Mouse (Mus musculus) liver, embryonic 11.5 days (tissue): ENCODE results near the gene Ift20. TPM values are rescaled to one million over a fixed set of nuclear protein-coding genes. Genes with fewer than 3 reads are reported as not detected.
"Not testable (repeated sequence)": the region's sequence is repeated elsewhere in the genome, so short reads cannot be mapped to it uniquely, and the experiment has no call there.

ENCODE experiments used
- ATAC-seq: fragments of 200-750 bp; cut with Nextera tagmentation; replicated peaks from 2 replicates; pipeline ENCODE4 v1.8.0; 2017; ENCODE audit warnings: moderate number of reproducible peaks, mild to moderate bottlenecking, moderate TSS enrichment, moderate library complexity; ENCODE audit not compliant: low FRiP score
- DNase-seq: peaks from one replicate; pipeline ENCODE4 v3.0.0-alpha.2; 2017; ENCODE audit warnings: low spot score
- H3K27ac ChIP-seq: fragments of 300-500 bp; sonication (generic); 2 replicates; pipeline ENCODE4 v1.5.1; 2014; ENCODE audit warnings: mild to moderate bottlenecking, low read depth, low read length, control low read depth
- H3K27me3 ChIP-seq: fragments of 300-500 bp; sonication (generic); replicated peaks from 2 replicates; pipeline ENCODE4 v1.6.1; 2014; ENCODE audit warnings: low read length, mixed read lengths; ENCODE audit not compliant: control insufficient read depth, insufficient read depth
- H3K36me3 ChIP-seq: fragments of 300-500 bp; sonication (generic); 2 replicates; pipeline ENCODE4 v1.6.1; 2014; ENCODE audit warnings: mild to moderate bottlenecking, low read length, moderate library complexity, mixed read lengths; ENCODE audit not compliant: control insufficient read depth, insufficient read depth
- H3K4me1 ChIP-seq: fragments of 300-500 bp; sonication (generic); replicated peaks from 2 replicates; pipeline ENCODE4 v1.6.1; 2014; ENCODE audit warnings: low read length, mixed read lengths; ENCODE audit not compliant: control insufficient read depth, insufficient read depth
- H3K4me2 ChIP-seq: fragments of 300-500 bp; sonication (generic); 2 replicates; pipeline ENCODE4 v1.6.1; 2014; ENCODE audit warnings: mild to moderate bottlenecking, control low read depth, moderate library complexity
- H3K4me3 ChIP-seq: fragments of 300-500 bp; sonication (generic); 2 replicates; pipeline ENCODE4 v1.5.1; 2014; ENCODE audit warnings: low read depth, low read length, control low read depth
- H3K9ac ChIP-seq: fragments of 300-500 bp; sonication (generic); 2 replicates; pipeline ENCODE4 v1.6.1; 2014; ENCODE audit warnings: low read depth, low read length, control low read depth
- H3K9me3 ChIP-seq: fragments of 300-500 bp; sonication (generic); 2 replicates; pipeline ENCODE4 v1.6.1; 2016; ENCODE audit warnings: low read length, inconsistent platforms, mixed read lengths; ENCODE audit not compliant: control insufficient read depth
- WGBS: fragments of 180-500 bp; shearing (Covaris S2); extraction: QIAGEN DNeasy Blood & Tissue Kit; methylation state at CpG from one replicate; pipeline ENCODE4 v1.1.7; 2014; 5-methylcytosine and 5-hydroxymethylcytosine counted together
- polyA plus RNA-seq: library from polyadenylated mRNA; unstranded; fragments of >200 nt; fragmentation: Nextera tagmentation; extraction: Ambion mirVana; gene quantifications from 2 replicates; pipeline ENCODE4 v1.2.1, GENCODE M21; 2014

Ift20 gene
- polyA plus RNA-seq, 1 experiment from 2014 or later = 114 TPM

DNA sequence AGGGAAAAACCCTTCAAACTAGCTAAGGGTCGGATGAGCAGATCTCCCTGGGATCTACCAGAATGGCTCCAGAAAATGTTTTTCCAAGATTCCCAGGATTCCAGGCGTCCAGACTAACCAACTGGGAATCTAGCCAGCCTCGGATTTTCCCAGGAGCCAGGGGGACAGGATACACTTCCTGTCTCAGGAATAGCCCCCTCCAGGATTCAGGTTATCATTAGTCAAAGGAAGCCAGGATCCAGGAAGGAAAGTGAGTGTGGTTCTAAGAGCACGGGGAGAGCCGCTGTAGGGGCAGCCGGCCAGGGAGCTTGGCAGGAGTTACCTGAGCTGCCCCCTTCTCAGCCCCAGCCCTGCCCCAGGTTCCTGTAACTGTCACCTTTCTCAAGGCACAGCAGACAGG, 5.1 kb upstream of the Ift20 start:
- H3K27me3 ChIP-seq = no peaks in the 10 kb centered on the region
- WGBS = 69% methylated on average over 6 of the region's 6 CpGs
- no peak for DNase-seq

DNA sequence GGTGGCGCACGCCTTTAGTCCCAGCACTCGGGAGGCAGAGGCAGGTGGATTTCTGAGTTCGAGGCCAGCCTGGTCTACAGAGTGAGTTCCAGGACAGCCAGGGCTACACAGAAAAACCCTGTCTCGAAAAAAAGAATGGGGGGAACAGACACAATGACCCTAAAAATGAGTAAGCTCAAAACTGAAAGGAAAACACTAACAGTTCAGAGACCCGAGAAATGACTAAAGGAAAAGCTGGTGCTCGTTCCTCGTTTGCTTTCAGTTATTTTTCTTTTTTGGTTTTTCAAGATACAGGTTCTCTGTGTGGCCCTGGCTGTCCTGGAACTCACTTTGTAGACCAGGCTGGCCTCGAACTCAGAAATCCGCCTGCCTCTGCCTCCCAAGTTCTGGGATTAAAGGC, 4.6 kb upstream of the Ift20 start:
- H3K27ac ChIP-seq, ATAC-seq: not testable (repeated sequence)

More for the DNA sequence above, 5.1 kb upstream of the Ift20 start:
- H3K27ac ChIP-seq = no peak overlapping the region; the same call in 1 of the 2 replicates
- H3K4me2 ChIP-seq = no peak overlapping the region
- no peak overlapping the region for H3K9ac ChIP-seq
- H3K9me3 ChIP-seq = no peaks in the 10 kb centered on the region
- H3K36me3 ChIP-seq = peaks cover 16% of the 10 kb centered on the region
- ATAC-seq = no peak
- H3K4me1 ChIP-seq = peaks cover 10% of the 10 kb centered on the region; the same call in 1 of the 2 replicates
- no peak overlapping the region for H3K4me3 ChIP-seq

DNA sequence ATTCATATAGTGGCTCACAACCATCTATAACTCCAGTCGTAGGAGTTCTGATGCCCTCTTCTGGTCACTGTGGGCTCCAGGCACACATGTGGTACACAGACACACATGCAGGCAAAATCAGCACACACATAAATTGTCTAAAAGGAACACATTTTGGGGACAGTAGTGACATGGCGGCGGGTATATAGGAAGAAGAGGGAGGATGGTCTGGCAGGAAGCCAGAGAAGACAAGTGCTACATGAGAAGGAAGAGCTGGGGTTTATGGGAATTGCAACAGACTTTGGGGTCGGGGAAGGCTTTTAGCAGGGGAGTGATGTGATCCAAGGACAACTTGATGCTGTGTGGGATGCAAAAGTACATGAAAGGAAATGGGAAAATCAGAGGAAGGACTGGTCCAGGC, 1.6 kb upstream of the Ift20 start:
- H3K27me3 ChIP-seq = no peaks in the 10 kb centered on the region
- H3K27ac ChIP-seq = no peak overlapping the region
- WGBS = 83% methylated on average over 4 of the region's 4 CpGs
- ATAC-seq (no peak), DNase-seq (no peak)
- peaks cover 9% of the 10 kb centered on the region for H3K36me3 ChIP-seq
- H3K4me2 ChIP-seq = peak overlapping the region; percentile 94
- no peak overlapping the region for H3K9ac ChIP-seq
- peak overlapping the region; percentile 83; the same call in 1 of the 2 replicates for H3K4me3 ChIP-seq
- H3K9me3 ChIP-seq = no peaks in the 10 kb centered on the region
- H3K4me1 ChIP-seq = peaks cover 19% of the 10 kb centered on the region; the same call in 1 of the 2 replicates

More for the DNA sequence above, 4.6 kb upstream of the Ift20 start:
- not testable (repeated sequence) for H3K9ac ChIP-seq, H3K9me3 ChIP-seq, H3K27me3 ChIP-seq, H3K4me2 ChIP-seq, H3K4me3 ChIP-seq, H3K4me1 ChIP-seq, DNase-seq
- H3K36me3 ChIP-seq = peaks cover 16% of the 10 kb centered on the region
- WGBS = 84% methylated on average over 10 of the region's 10 CpGs

DNA sequence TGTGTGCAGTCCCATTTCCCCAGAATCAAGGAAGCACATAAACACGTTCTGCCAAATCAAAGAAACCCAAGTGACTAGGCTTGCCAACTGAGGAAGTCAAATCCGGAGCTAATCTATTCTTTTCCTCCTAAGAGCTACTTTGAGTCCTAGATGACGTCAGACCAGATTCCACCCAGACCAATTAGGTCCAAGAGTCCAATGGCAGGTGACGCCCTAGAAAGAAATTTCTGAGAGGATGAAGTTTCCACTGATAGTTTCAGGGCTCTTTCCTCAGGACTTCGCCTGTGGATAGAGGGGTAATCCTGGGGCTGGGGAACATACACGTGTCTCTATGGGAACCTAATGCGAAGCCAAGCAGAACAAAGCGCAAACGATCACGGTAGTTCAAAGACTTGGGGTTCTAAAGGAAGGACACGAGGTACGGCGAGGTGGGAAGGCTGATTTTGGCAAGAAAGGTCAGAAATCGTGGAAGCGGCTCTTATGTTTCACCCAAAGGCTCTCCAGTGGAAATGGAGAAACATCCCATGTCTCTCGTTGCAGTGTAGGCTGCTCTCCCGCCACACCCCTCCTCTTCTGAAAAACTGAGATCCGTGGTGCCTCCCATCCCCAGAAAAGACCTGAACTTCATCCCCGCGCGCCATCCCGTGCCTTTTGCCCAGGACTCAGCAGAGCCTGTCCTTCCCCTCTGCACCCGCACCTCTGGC, 633 bp upstream of the Ift20 start:
- Histone ChIP-seq H3K27ac (peak overlapping the region; percentile 72), H3K9ac (peak overlapping the region; percentile 60), H3K4me2 (peak overlapping the region; percentile 94), H3K27me3 (no peaks in the 10 kb centered on the region), H3K4me3 (peak overlapping the region; percentile 83), H3K4me1 (peaks cover 19% of the 10 kb centered on the region; the same call in 1 of the 2 replicates), H3K9me3 (no peaks in the 10 kb centered on the region), H3K36me3 (peaks cover 5% of the 10 kb centered on the region; the same call in 1 of the 2 replicates)
- ATAC-seq (no peak), DNase-seq (peak; percentile 42)
- under 1% methylated on average over 23 of the region's 23 CpGs for WGBS

DNA sequence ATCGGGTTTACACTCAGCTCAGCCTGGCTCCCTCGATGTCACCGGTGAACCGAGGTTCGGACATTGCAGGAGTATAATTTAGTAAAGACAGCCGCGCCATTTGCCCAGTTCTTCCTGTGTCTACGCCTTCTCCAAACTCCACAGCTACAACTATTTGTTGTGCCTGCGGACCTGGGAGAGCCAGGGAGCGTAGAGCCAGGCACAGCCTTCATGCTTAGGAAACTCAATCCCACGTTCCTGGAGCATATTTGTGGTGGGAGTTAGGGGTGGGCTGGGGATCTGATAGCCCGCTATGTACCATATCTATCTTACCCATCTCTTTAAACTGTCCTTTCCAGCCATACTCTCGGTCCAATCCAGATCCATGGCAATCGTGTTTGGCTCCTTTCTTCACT, 526 bp downstream of the Ift20 start:
- peak overlapping the region; percentile 94 for H3K4me2 ChIP-seq
- ATAC-seq = peak; percentile 2; the same call in 1 of the 2 replicates

DNA sequence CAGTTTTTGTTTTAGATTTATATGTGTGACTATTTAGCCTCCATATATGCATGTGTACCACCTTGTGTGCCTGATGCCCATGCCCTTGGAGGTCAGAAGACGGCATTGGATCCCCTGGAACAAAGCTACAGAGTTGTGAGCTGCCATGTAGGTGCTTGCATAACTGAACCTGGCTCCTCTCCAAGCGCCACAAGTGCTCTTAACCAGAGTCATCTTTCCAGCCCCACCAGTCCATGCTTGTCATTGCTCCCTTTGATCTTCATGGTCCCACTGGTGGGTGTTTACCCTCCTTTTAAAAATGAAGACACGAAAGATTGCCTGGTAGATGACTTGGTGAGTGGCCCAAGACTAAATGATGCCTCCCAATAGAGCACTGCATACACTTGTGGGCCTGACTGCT, 4.2 kb downstream of the Ift20 start:
- Histone ChIP-seq H3K27ac (no peak overlapping the region), H3K36me3 (peaks cover 18% of the 10 kb centered on the region), H3K4me1 (peaks cover 15% of the 10 kb centered on the region), H3K4me3 (no peak overlapping the region), H3K9ac (no peak overlapping the region), H3K9me3 (no peaks in the 10 kb centered on the region), H3K27me3 (no peaks in the 10 kb centered on the region), H3K4me2 (no peak overlapping the region)
- no peak for ATAC-seq
- no peak for DNase-seq
- WGBS = 87% methylated on average over 3 of the region's 3 CpGs

More for the DNA sequence above, 526 bp downstream of the Ift20 start:
- peak overlapping the region; percentile 83 for H3K4me3 ChIP-seq
- H3K36me3 ChIP-seq = peaks cover 8% of the 10 kb centered on the region
- no peak for DNase-seq
- peak overlapping the region; percentile 93 for H3K9ac ChIP-seq
- no peaks in the 10 kb centered on the region for H3K27me3 ChIP-seq
- H3K4me1 ChIP-seq = peaks cover 19% of the 10 kb centered on the region; the same call in 1 of the 2 replicates
- 2% methylated on average over 14 of the region's 14 CpGs for WGBS
- H3K9me3 ChIP-seq = no peaks in the 10 kb centered on the region
- H3K27ac ChIP-seq = peak overlapping the region; percentile 81

DNA sequence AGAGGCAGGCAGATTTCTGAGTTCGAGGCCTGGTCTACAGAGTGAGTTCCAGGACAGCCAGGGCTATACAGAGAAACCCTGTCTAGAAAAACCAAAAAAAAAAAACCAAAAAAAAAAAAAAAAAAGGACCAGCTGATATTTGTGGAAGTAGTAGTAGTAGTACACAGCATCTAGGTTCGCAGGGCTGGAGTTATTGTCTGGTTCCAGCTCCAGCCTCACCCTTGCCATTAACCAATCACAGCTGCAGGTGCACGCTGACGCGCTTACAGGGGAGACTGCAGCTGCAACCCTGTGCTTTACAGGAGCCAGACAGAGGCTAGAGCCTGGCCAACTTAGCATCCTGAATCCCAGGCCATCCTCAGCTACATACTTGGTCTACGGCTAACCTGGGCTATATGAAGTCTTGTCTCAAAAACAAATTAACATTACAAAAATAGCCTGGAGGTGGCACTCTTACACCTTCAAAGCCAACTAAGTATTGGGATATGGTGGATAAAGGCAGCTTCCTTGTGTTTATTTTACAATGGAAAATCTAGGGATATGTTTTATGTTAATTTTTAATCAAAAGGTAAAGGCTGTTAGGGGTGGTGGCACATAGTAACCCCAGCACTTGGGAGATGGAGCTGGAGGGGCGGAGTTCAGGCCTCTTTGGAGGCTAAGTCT, 8.4 kb downstream of the Ift20 start:
- ATAC-seq (no peak), DNase-seq (no peak)
- Histone ChIP-seq H3K9me3 (no peaks in the 10 kb centered on the region), H3K4me1 (peaks cover 20% of the 10 kb centered on the region), H3K4me3 (no peak overlapping the region), H3K9ac (no peak overlapping the region), H3K27ac (no peak overlapping the region), H3K27me3 (no peaks in the 10 kb centered on the region), H3K4me2 (no peak overlapping the region), H3K36me3 (peaks cover 15% of the 10 kb centered on the region)
- 89% methylated on average over 7 of the region's 7 CpGs for WGBS

DNA sequence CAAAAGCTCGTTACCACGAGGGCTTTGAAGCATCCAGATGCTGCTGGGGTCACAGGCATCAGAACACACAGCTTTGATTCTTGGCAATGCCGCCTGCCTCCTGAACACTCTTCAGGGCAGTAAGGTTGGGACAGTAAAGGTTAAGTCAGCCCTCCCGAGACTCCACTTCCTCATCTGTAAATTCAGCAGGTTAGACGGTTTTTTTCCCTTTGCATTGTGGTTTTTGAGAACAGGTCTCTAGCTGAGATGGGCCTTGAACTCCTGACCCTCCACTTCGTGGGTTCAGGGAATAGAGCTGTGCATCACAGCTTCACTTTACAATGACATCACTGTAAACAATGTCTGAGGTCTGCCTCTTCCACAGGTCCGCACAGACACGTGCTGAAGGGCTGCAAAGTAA, 9.0 kb downstream of the Ift20 start:
- H3K4me2 ChIP-seq = no peak overlapping the region
- no peak overlapping the region for H3K9ac ChIP-seq
- no peak overlapping the region for H3K27ac ChIP-seq
- no peaks in the 10 kb centered on the region for H3K27me3 ChIP-seq
- peaks cover 20% of the 10 kb centered on the region for H3K4me1 ChIP-seq
- H3K4me3 ChIP-seq = no peak overlapping the region
- WGBS = 53% methylated on average over 8 of the region's 8 CpGs
- ATAC-seq (no peak; the same call in 1 of the 2 replicates), DNase-seq (no peak)
- H3K9me3 ChIP-seq = no peaks in the 10 kb centered on the region
- peaks cover 15% of the 10 kb centered on the region for H3K36me3 ChIP-seq
